Comparison of ENCODE assay signal across 21 mouse cellular contexts in genomic region chr4:88320067-88320466, GRCm38 (mm10).
"Had no signal": no experiment of that assay in that cellular context is flagged by ENCODE, and none has a peak within 500 bp of the region (broad histone marks: within the 10 kb centered on the region; RNA-seq: fewer than 3 reads in every experiment).

No protein-coding gene starts in this region.

- H3K27ac ChIP-seq: limb, embryonic 12.5 days; limb, embryonic 15.5 days; liver, embryonic 15.5 days; neural tube, embryonic 12.5 days; neural tube, embryonic 15.5 days; stomach, embryonic 15.5 days had no signal

- H3K9ac ChIP-seq: limb, embryonic 12.5 days; limb, embryonic 15.5 days; liver, embryonic 15.5 days; neural tube, embryonic 12.5 days; neural tube, embryonic 15.5 days; stomach, embryonic 15.5 days had no signal

- H3K4me1 ChIP-seq: limb, embryonic 12.5 days; limb, embryonic 15.5 days; liver, embryonic 15.5 days; neural tube, embryonic 12.5 days; neural tube, embryonic 15.5 days; stomach, embryonic 15.5 days had no signal

- H3K36me3 ChIP-seq: limb, embryonic 12.5 days; limb, embryonic 15.5 days; liver, embryonic 15.5 days; neural tube, embryonic 12.5 days; neural tube, embryonic 15.5 days; stomach, embryonic 15.5 days had no signal

- H3K4me2 ChIP-seq: limb, embryonic 12.5 days; limb, embryonic 15.5 days; liver, embryonic 11.5 days; liver, embryonic 15.5 days; midbrain, embryonic 11.5 days; neural tube, embryonic 12.5 days; neural tube, embryonic 15.5 days; stomach, embryonic 15.5 days had no signal

- DNase-seq: kidney, adult 9 months; kidney, postnatal 14 days; kidney, postnatal 4 days; left cerebral cortex, postnatal 4 days; lung, adult 18-20 months; lung, postnatal 14 days; lung, postnatal 4 days; midbrain, embryonic 14.5 days; right cerebral cortex, adult 18-20 months; right cerebral cortex, postnatal 14 days; spleen, adult 18-20 months; thymus, adult 18-20 months; thymus, postnatal 36 days had no signal

- H3K27me3 ChIP-seq: limb, embryonic 12.5 days; limb, embryonic 15.5 days; liver, embryonic 15.5 days; neural tube, embryonic 12.5 days; neural tube, embryonic 15.5 days; stomach, embryonic 15.5 days had no signal

- H3K9me3 ChIP-seq: limb, embryonic 12.5 days; limb, embryonic 15.5 days; liver, embryonic 15.5 days; neural tube, embryonic 12.5 days; neural tube, embryonic 15.5 days; stomach, embryonic 15.5 days had no signal

- H3K4me3 ChIP-seq: limb, embryonic 12.5 days; limb, embryonic 15.5 days; liver, embryonic 15.5 days; neural tube, embryonic 12.5 days; neural tube, embryonic 15.5 days; stomach, embryonic 15.5 days had no signal
